Mouse (Mus musculus): ENCODE results near the gene Dnmt3c. TPM values are rescaled to one million over a fixed set of nuclear protein-coding genes. Genes with fewer than 3 reads are reported as not detected.

Gene Dnmt3c
- polyA plus RNA-seq, 2 experiments from 2014 or later, result not detected

DNA sequence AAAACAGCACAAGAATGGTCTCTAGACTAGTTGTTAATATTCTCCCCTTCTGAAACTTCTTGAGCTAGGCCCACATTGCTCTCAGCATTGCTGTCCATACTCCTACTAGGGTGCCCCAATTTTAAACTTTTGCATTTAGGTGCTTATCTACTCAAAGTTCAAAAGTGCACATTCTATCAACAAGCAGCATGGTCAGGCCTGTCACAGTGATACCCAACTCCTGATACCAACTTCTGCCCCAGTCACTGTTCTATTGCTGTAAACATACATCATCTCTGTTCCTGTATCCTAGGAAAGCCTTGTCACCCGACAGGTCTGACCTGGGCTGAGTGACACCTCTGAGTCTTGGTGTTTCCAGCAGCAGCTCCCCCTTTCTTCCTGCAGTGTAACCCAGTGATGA is 26.6 kb downstream of the Dnmt3c start:
- ATAC-seq, result no peak

GRCm38 (mm10) chr2:153724424-153724823 is 28.0 kb downstream of the Dnmt3c start:
- ATAC-seq, result no peak

DNA sequence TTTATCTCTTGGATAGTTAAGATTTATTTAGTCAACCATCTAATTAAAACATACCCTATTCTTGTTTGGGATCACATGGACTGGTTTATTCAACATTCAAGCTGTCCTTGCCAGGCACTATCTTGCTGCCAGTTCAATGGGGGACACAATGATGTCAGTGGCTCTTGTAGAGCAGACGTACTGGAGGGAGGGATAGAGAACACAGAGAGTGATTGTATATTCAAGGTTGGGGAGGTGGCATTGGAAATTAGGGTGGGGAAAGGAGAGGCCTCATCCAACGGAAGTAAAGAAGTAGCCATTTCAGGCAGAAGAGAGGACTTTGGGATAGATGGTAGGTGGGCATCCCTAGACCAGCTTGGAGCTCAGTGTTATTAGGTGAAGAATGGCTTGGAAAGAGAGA is 28.4 kb downstream of the Dnmt3c start:
- ATAC-seq, result no peak

- no peak for ATAC-seq
Observed at GRCm38 (mm10) chr2:153725291-153725690, 28.8 kb downstream of the Dnmt3c start.

DNA sequence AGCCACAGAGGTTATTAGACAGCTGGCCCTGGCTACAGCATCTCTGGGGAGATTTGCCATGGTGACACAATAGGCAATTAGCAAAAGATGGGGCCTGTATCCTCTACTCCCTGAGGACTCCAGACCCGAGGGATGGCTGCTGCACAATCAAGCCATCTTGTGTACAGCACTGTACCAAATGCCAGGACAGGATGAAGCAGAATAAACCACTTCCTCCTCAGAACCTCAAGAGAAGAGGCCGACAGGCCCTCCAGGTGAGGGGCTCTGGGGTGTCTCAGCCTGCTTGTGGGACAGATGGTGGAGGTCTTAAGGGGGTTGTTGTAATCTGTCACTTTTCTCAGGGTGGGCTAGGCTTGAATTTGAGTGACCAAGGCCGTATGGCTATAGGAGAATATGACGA is 37.6 kb downstream of the Dnmt3c start:
- ATAC-seq, result peak; percentile 73

DNA sequence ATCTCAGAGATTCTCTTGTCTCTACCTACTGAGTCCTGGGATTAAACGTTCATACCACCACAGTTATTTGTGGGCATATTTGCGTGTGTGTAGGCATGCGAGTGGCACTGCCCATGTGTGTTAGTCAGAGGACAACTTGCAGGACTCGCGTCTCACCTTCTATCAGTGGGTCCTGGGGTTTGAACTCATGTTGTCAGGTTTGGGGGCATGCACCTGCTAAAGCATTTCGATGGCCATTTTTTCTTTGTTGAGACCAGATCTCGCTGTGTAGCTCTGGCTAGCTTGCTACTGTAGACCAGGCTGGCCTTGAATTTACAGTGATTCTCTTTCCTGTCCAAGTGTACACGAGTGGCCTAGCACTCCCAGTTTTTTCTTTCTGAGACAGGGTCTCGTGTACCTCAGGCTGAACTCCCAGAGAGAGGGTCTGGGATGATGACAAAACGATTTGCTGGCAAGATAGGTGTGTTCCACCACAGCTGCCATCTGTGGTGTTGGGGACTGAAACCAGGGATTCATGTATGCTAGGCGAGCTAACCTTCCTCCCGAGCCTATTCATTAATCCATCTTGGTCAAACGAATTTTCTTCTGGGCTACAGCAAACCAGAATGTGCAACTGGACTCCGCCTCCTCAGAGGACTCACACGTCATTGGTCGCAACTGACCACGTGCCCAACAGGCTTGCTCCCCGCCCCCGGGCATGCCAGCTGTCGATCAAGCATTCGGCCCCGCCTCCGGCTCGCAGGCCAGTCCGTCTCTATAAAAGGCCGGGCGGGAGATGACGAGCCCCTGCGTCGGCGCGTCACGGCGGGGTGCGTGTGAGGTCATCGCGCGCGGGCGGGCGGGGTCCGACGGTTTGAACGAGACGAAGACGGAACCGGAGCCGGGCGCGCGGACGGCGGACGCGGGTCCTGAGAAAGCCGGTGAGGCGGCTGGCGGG is 44.3 kb downstream of the Dnmt3c start, which contains the start of gene Mapre1:
Gene Mapre1 (plus strand): TSS at position 775 of the 937 bp plus-strand sequence.
- peak; percentile 95 for ATAC-seq

DNA sequence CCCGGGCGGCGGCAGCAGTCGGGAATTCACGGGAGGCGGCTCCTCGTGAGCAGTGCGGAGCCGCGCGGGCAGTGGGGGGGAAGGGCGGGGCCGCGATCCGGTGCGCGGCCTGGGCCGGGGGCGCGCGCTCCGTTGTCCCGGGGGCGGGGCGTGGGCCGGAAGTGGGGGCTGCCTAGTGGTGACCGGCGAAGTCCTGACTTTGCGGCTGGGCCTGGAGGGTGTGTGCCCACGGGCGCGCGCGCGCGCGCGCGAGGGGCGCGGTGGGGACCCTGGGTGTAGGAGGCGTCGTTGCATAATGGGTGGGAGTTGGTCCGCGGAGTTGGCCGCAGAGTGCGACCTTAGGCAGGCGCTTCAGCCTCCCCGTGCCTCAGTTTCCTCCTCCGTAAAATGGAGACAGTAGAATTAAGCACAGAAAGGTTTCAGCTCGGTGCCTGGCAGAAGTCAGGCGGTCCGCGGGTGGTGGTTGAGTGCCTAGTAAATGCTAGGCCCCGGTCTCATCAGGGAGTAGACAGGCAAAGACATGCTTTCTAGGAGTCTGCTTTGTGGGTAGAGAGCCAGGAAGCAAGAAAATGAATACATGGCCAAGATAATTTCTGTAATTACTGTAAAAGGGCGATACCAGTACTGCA is 45.1 kb downstream of the Dnmt3c start:
- peak; percentile 25 for ATAC-seq

- ATAC-seq, result no peak
Observed at GRCm38 (mm10) chr2:153747994-153748393, 51.5 kb downstream of the Dnmt3c start.

- no peak for ATAC-seq
Observed at GRCm38 (mm10) chr2:153750363-153750762, 53.9 kb downstream of the Dnmt3c start.

DNA sequence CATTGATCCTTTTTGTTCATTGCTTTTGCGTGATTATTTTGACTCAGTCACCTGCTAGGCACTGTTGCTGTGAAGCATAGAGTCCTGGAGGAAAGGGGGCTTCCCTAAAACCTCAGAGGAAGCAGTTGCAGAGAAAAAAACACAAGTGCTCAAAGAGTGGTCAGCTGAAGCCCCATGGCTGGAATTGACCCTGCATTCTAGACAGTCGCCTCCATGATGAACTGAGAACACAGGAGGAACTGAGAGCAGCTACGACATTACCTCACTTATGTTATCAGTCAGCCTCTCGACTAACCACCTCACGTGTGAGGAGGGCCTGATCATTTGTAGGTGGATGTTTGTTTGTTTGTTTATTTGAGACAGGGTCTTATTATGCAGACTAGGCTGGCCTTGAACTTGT is 65.7 kb downstream of the Dnmt3c start:
- no peak for ATAC-seq

- ATAC-seq, result no peak
Observed at GRCm38 (mm10) chr2:153767484-153767883, 71.0 kb downstream of the Dnmt3c start.

DNA sequence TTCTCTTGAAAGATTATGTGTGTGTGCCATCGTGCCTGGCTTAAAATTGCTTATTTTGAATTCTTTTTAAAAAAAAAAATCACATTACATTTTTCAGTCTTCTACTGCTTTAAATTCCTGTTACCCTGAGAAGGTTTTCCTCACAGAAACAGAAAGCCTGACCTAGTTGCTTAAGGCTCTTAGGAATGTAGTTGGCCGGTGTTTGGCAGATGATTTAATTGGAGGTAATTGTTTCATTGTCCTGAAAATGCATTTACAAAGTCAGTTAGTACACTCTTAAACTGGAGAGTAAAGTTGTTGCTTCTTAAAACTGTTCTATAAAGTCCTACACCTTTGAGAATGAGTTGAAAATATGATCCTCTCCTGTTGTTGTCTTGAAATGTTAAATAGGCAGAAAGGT is 72.4 kb downstream of the Dnmt3c start:
- no peak for ATAC-seq

DNA sequence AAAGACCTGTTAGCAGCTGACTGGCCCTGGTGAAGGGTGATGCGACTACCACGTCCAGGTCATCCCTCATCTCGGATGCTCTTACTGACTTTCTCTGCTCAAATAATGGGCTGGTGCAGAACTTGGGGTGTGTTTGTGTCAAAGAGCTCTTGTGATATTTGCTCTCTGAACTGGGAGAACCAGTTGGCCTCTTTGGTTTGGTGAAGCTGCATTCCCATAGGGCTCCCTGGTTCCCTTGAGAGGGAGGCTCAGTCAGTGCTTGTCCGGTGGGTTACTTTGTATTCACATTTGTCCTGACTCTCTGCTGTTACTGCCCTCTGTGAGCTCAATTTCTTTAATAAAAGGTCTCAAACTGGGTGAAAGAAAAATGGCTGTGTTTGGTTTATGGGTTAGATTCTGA is 76.5 kb downstream of the Dnmt3c start:
- no peak for ATAC-seq

- ATAC-seq, result no peak
Observed at GRCm38 (mm10) chr2:153775472-153775871, 79.0 kb downstream of the Dnmt3c start.

- ATAC-seq, result peak; percentile 54
Observed at GRCm38 (mm10) chr2:153778638-153779362, 82.3 kb downstream of the Dnmt3c start.

Other genes starting within 250 kb of the Dnmt3c start
- not detected for gene 4930404H24Rik, start 203.9 kb upstream of the Dnmt3c start, polyA plus RNA-seq (2017; shearing (Covaris generic))
- 1 to 10 TPM; 2.7 to 3.5 TPM for gene Nol4l, start 166.7 kb upstream of the Dnmt3c start, polyA plus RNA-seq (2017; shearing (Covaris generic))
- gene Commd7, start 63.9 kb upstream of the Dnmt3c start, polyA plus RNA-seq (2017; shearing (Covaris generic)), result 100 to 1,000 TPM; 109 to 128 TPM
- 1 to 10 TPM; 3.7 to 5.8 TPM for gene Dnmt3b, start 47.2 kb upstream of the Dnmt3c start, polyA plus RNA-seq (2017; shearing (Covaris generic))
- gene Mapre1, start 44.6 kb downstream of the Dnmt3c start, polyA plus RNA-seq (2017; shearing (Covaris generic)), result 100 to 1,000 TPM; 272 to 275 TPM
- gene Efcab8, start 83.3 kb downstream of the Dnmt3c start, polyA plus RNA-seq (2017; shearing (Covaris generic)), result under 1 TPM; 0.34 to 0.82 TPM
- not detected for gene Sun5, start 174.4 kb downstream of the Dnmt3c start, polyA plus RNA-seq (2017; shearing (Covaris generic))
- gene Bpifb2, start 178.4 kb downstream of the Dnmt3c start, polyA plus RNA-seq (2017; shearing (Covaris generic)), result not detected
- not detected for gene Bpifb6, start 203.7 kb downstream of the Dnmt3c start, polyA plus RNA-seq (2017; shearing (Covaris generic))
- not detected for gene Bpifb3, start 221.6 kb downstream of the Dnmt3c start, polyA plus RNA-seq (2017; shearing (Covaris generic))
- gene Bpifb4, start 241.6 kb downstream of the Dnmt3c start, polyA plus RNA-seq (2017; shearing (Covaris generic)), result not detected